Comparison of ENCODE assay signal across 13 mouse cellular contexts in the genomic region with DNA sequence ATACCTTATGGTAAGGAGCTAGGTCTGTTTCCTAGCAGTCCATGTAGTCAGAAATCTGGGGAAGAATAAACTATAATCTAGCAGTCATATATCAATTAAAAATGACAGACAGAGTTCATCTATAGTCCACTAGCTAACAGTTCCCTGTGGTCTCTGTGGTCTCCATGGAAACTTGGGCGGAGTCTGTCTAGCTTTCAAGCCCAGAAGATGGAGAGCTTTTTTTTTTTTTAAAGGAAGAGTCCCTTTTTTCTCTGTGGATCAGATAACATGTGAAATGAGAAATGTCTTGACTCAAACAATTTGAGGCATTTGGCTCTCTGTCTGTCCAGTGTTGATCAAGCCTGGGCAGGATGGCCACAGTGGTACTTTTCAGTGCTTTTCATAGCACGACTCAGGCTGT. TPM values are rescaled to one million over a fixed set of nuclear protein-coding genes. Genes with fewer than 3 reads are reported as not detected.
DNase-seq lines count a peak whose midpoint lies in the region; ATAC-seq and TF ChIP-seq lines count a peak whose summit lies in the region.
"Had no signal": no experiment of that assay in that cellular context is flagged by ENCODE, and none has a peak within 500 bp of the region (broad histone marks: within the 10 kb centered on the region; RNA-seq: fewer than 3 reads in every experiment).

No protein-coding gene starts in this region.

- peak; percentile 4 for DNase-seq in hindbrain, embryonic 10.5 days (ENCODE audit: low spot score)
- DNase-seq in hindbrain, embryonic 14.5 days (ENCODE audit: low spot score), result no peak
- DNase-seq in 3T3-L1 (ENCODE audit: low read depth, low spot score), result peak; percentile 77
- DNase-seq in CH12.LX (ENCODE audit: extremely low read depth), result peak; percentile 37
- DNase-seq in embryo, embryonic 11 days, result peak; percentile 39
- DNase-seq in spleen, postnatal 10 days (ENCODE audit: low spot score in 2 of 2), result no peak
- DNase-seq in layer of hippocampus, adult 9-11 months, result no peak
- DNase-seq in ovary, adult 18-20 months (ENCODE audit: low spot score), result no peak
- DNase-seq: adrenal gland, postnatal 36 days; cerebellum, postnatal 36 days had no signal

- H3K4me1 ChIP-seq in hindbrain, embryonic 10.5 days (replicated peaks), result no peaks in the 10 kb centered on the region
- no peaks in the 10 kb centered on the region for H3K4me1 ChIP-seq in hindbrain, embryonic 14.5 days (replicated peaks; ENCODE audit: control insufficient read depth, insufficient read depth, low read length)
- peaks cover 6 to 8% of the 10 kb centered on the region in 2 experiments; a peak in 1 of 4 replicates for H3K4me1 ChIP-seq in CH12.LX (ENCODE audit: control insufficient read depth in 1 of 2, insufficient read depth in 2 of 2)
- H3K4me1 ChIP-seq: liver, embryonic 15.5 days; neural tube, embryonic 13.5 days had no signal

- H3K4me3 ChIP-seq in hindbrain, embryonic 10.5 days, result no peak overlapping the region
- H3K4me3 ChIP-seq in hindbrain, embryonic 14.5 days (replicated peaks; ENCODE audit: low read length), result no peak overlapping the region
- no peak overlapping the region for H3K4me3 ChIP-seq in CH12.LX (replicated peaks in 1 of 3; ENCODE audit: low read depth in 2 of 3, low read length in 2 of 3, poor library complexity in 1 of 3)
- H3K4me3 ChIP-seq: liver, embryonic 15.5 days; neural tube, embryonic 13.5 days had no signal

- TF ChIP-seq EP300 in CH12.LX (IDR thresholded peaks at IDR 0.05; ENCODE audit: low read length), result no peak

- H3K9ac ChIP-seq in hindbrain, embryonic 14.5 days, result no peak overlapping the region
- no peak overlapping the region for H3K9ac ChIP-seq in CH12.LX (ENCODE audit: insufficient read depth, low read depth)
- H3K9ac ChIP-seq: liver, embryonic 15.5 days; neural tube, embryonic 13.5 days had no signal

- H3K4me2 ChIP-seq in hindbrain, embryonic 14.5 days (replicated peaks), result no peak overlapping the region
- no peak overlapping the region for H3K4me2 ChIP-seq in CH12.LX (ENCODE audit: insufficient read depth, low read depth, poor library complexity, severe bottlenecking)
- H3K4me2 ChIP-seq: liver, embryonic 15.5 days; neural tube, embryonic 13.5 days had no signal

- no peaks in the 10 kb centered on the region for H3K79me2 ChIP-seq in CH12.LX (replicated peaks; ENCODE audit: control insufficient read depth, extremely low read depth, insufficient read depth, poor library complexity, severe bottlenecking)

- 79% methylated on average over 2 of the region's 2 CpGs for WGBS in hindbrain, embryonic 10.5 days
- WGBS in hindbrain, embryonic 14.5 days, result 76% methylated on average over 2 of the region's 2 CpGs

- no peak overlapping the region for H3K27ac ChIP-seq in hindbrain, embryonic 10.5 days
- no peak overlapping the region for H3K27ac ChIP-seq in hindbrain, embryonic 14.5 days
- H3K27ac ChIP-seq in CH12.LX (ENCODE audit: insufficient read depth, low read depth), result no peak overlapping the region
- H3K27ac ChIP-seq: liver, embryonic 15.5 days; neural tube, embryonic 13.5 days had no signal

- 0 out of 2 replicates have a peak, but pooled peaks cover 4% of the 10 kb centered on the region for H3K9me3 ChIP-seq in hindbrain, embryonic 10.5 days
- H3K9me3 ChIP-seq in hindbrain, embryonic 14.5 days (ENCODE audit: control insufficient read depth, low read length), result no peaks in the 10 kb centered on the region
- H3K9me3 ChIP-seq in CH12.LX (replicated peaks; ENCODE audit: low read length), result peaks cover 2% of the 10 kb centered on the region
- H3K9me3 ChIP-seq: liver, embryonic 15.5 days; neural tube, embryonic 13.5 days had no signal

- dilution Hi-C loops in CH12.LX (cut with MboI; ENCODE audit: extremely low pct_ligation_motif_present, extremely low pct_unique_long_range_greater_than_20kb, low sequenced_read_pairs), result no loop called here

- no peaks in the 10 kb centered on the region for H3K36me3 ChIP-seq in hindbrain, embryonic 10.5 days
- H3K36me3 ChIP-seq in hindbrain, embryonic 14.5 days (replicated peaks; ENCODE audit: control insufficient read depth, insufficient read depth), result no peaks in the 10 kb centered on the region
- H3K36me3 ChIP-seq in CH12.LX (replicated peaks in 1 of 2; ENCODE audit: control insufficient read depth in 1 of 2, insufficient read depth in 1 of 2, low read length in 1 of 2), result no peaks in the 10 kb centered on the region
- H3K36me3 ChIP-seq: liver, embryonic 15.5 days; neural tube, embryonic 13.5 days had no signal

- no peak for TF ChIP-seq RAD21 in CH12.LX (IDR thresholded peaks at IDR 0.05; ENCODE audit: low read depth, low read length)

- TF ChIP-seq POLR2A in CH12.LX (IDR thresholded peaks at IDR 0.05; ENCODE audit: low read depth, low read length), result no peak

- no peaks in the 10 kb centered on the region for H3K27me3 ChIP-seq in hindbrain, embryonic 10.5 days (ENCODE audit: insufficient read depth, poor library complexity, severe bottlenecking)
- H3K27me3 ChIP-seq in hindbrain, embryonic 14.5 days (ENCODE audit: control insufficient read depth, insufficient read depth, low read length), result no peaks in the 10 kb centered on the region
- no peaks in the 10 kb centered on the region for H3K27me3 ChIP-seq in CH12.LX (replicated peaks)
- H3K27me3 ChIP-seq: liver, embryonic 15.5 days; neural tube, embryonic 13.5 days had no signal

- in situ Hi-C loops in CH12.LX (cut with MboI; ENCODE audit: low pct_ligation_motif_present, low pct_unique_long_range_greater_than_20kb, low sequenced_read_pairs), result no loop called here

- TF ChIP-seq CTCF in CH12.LX (conservative IDR thresholded peaks at IDR 0.05 in 1 of 2, IDR thresholded peaks at IDR 0.05 in 1 of 2; ENCODE audit: low read depth in 2 of 2, low read length in 2 of 2), result no peak

- ATAC-seq in hindbrain, embryonic 14.5 days (ENCODE audit: low FRiP score), result no peak
- ATAC-seq: intestine, embryonic 16.5 days had no signal

TF ChIP-seq in CH12.LX, 34 proteins besides CTCF, POLR2A, EP300 and RAD21:
- no peak for TF ChIP-seq JUND (conservative IDR thresholded peaks at IDR 0.05; ENCODE audit: low read depth, low read length)
- TF ChIP-seq ZNF384 (IDR thresholded peaks at IDR 0.05; ENCODE audit: low read depth, low read length), result peak; percentile 83

RNA-seq across cellular contexts. Expression of gene Smim10l2a, which starts 9.8 kb away (rescaled TPM):
- polyA plus RNA-seq in hindbrain, embryonic 10.5 days (2016; fragmentation: Nextera tagmentation; extraction: Ambion mirVana), result 4.1 and 4.5 TPM in 2 replicates
- 30.2 and 34.4 TPM in 2 replicates for polyA plus RNA-seq in hindbrain, embryonic 14.5 days (2014; fragmentation: Nextera tagmentation; extraction: Ambion mirVana)
- total RNA-seq in CH12.LX (2012; rRNA removed) (0.76 TPM in 2 replicates), CH12.LX (2014; rRNA removed) (1.7 and 2.8 TPM in 2 replicates)
- 0.97 and 1.1 TPM in 2 replicates for polyA plus RNA-seq in CH12.LX (2012; ENCODE audit: insufficient read length, low read depth)

RNA-seq across cellular contexts. Expression of gene Zfp449, which starts 37.9 kb away (rescaled TPM):
- polyA plus RNA-seq in hindbrain, embryonic 10.5 days (2016; fragmentation: Nextera tagmentation; extraction: Ambion mirVana), result 5.2 and 6.1 TPM in 2 replicates
- polyA plus RNA-seq in hindbrain, embryonic 14.5 days (2014; fragmentation: Nextera tagmentation; extraction: Ambion mirVana), result 5.0 and 7.8 TPM in 2 replicates
- total RNA-seq in CH12.LX (2012; rRNA removed) (1.2 and 1.3 TPM in 2 replicates), CH12.LX (2014; rRNA removed) (2.2 TPM in 2 replicates)
- polyA plus RNA-seq in CH12.LX (2012; ENCODE audit: insufficient read length, low read depth), result 1.3 TPM in 2 replicates

Comparison
In these comparisons a context has a peak if more than half of its experiments do, and no peak if none do; other contexts are left out.
1. DNase-seq: peak in hindbrain, embryonic 10.5 days (single experiment), 3T3-L1 (single experiment), CH12.LX (single experiment) and embryo, embryonic 11 days (single experiment); none in hindbrain, embryonic 14.5 days (single experiment), spleen, postnatal 10 days (0 of 2), layer of hippocampus, adult 9-11 months (single experiment) and ovary, adult 18-20 months (single experiment).